Mouse (Mus musculus): ENCODE measurements at regions not wholly inside any gene's neighbourhood (a gene's known extent, or its start where the extent isn't known, plus 50 kb on each side); places are given as distances from the start of the nearest gene placed in this dataset.

- Histone ChIP-seq H3K36me3 (replicated peaks in 1 of 2; ENCODE audit: control insufficient read depth in 1 of 2, insufficient read depth in 1 of 2, low read length in 1 of 2) (no peaks in the 10 kb centered on the region), H3K9me3 (replicated peaks; ENCODE audit: low read length) (no peaks in the 10 kb centered on the region), H3K4me3 (replicated peaks in 1 of 3; ENCODE audit: low read depth in 2 of 3, low read length in 2 of 3, poor library complexity in 1 of 3) (no peak overlapping the region), H3K27me3 (replicated peaks) (no peaks in the 10 kb centered on the region), H3K79me2 (replicated peaks; ENCODE audit: control insufficient read depth, extremely low read depth, insufficient read depth, poor library complexity, severe bottlenecking) (no peaks in the 10 kb centered on the region), H3K9ac (ENCODE audit: insufficient read depth, low read depth) (no peak overlapping the region), H3K4me1 (ENCODE audit: control insufficient read depth in 1 of 2, insufficient read depth in 2 of 2) (no peaks in the 10 kb centered on the region), H3K4me2 (ENCODE audit: insufficient read depth, low read depth, poor library complexity, severe bottlenecking) (no peak overlapping the region), H3K27ac (ENCODE audit: insufficient read depth, low read depth) (no peak overlapping the region)
- dilution Hi-C loops (cut with MboI; ENCODE audit: extremely low pct_ligation_motif_present, extremely low pct_unique_long_range_greater_than_20kb, low sequenced_read_pairs): no loop called here
- in situ Hi-C loops (cut with MboI; ENCODE audit: low pct_ligation_motif_present, low pct_unique_long_range_greater_than_20kb, low sequenced_read_pairs): no loop called here
- TF ChIP-seq ZKSCAN1 (IDR thresholded peaks at IDR 0.05; ENCODE audit: borderline replicate concordance, low read depth, low read length): no peak
- no peak for TF ChIP-seq HCFC1 (IDR thresholded peaks at IDR 0.05; ENCODE audit: low read depth, low read length)
- TF ChIP-seq MAZ (IDR thresholded peaks at IDR 0.05; ENCODE audit: low read depth, low read length): no peak
- no peak for TF ChIP-seq MXI1 (IDR thresholded peaks at IDR 0.05; ENCODE audit: low read depth, low read length)
- no peak for TF ChIP-seq UBTF (IDR thresholded peaks at IDR 0.05; ENCODE audit: low read depth, low read length)
- no peak for TF ChIP-seq POLR2A (IDR thresholded peaks at IDR 0.05; ENCODE audit: low read depth, low read length)
- no peak for TF ChIP-seq ZNF384 (IDR thresholded peaks at IDR 0.05; ENCODE audit: low read depth, low read length)
- no peak for TF ChIP-seq TBP (conservative IDR thresholded peaks at IDR 0.05; ENCODE audit: low read depth, low read length)
- no peak for TF ChIP-seq POLR2AphosphoS2 (IDR thresholded peaks at IDR 0.05; ENCODE audit: low read depth, low read length)
- no peak for TF ChIP-seq ZC3H11A (IDR thresholded peaks at IDR 0.05; ENCODE audit: low read depth, low read length)
- TF ChIP-seq USF2 (conservative IDR thresholded peaks at IDR 0.05; ENCODE audit: low read depth, low read length): no peak
- no peak for TF ChIP-seq PAX5 (IDR thresholded peaks at IDR 0.05; ENCODE audit: low read length)
- no peak for TF ChIP-seq MAX (IDR thresholded peaks at IDR 0.05; ENCODE audit: low read length)
- no peak for TF ChIP-seq RAD21 (IDR thresholded peaks at IDR 0.05; ENCODE audit: low read depth, low read length)
- no peak for TF ChIP-seq MYC (IDR thresholded peaks at IDR 0.05; ENCODE audit: low read depth, low read length)
- TF ChIP-seq ETS1 (conservative IDR thresholded peaks at IDR 0.05; ENCODE audit: low read depth, low read length): no peak
- no peak for TF ChIP-seq ZMIZ1 (IDR thresholded peaks at IDR 0.05; ENCODE audit: low read depth, low read length)
- no peak for DNase-seq (ENCODE audit: extremely low read depth)
These were observed 390.7 kb downstream of the Tox3 start for GRCm38 (mm10) chr8:89957486-89957885.

GRCm38 (mm10) chr8:89956482-89957020 is 391.6 kb downstream of the Tox3 start:
- no peaks in the 10 kb centered on the region for H3K4me1 ChIP-seq (ENCODE audit: control insufficient read depth in 1 of 2, insufficient read depth in 2 of 2)
- H3K79me2 ChIP-seq (replicated peaks; ENCODE audit: control insufficient read depth, extremely low read depth, insufficient read depth, poor library complexity, severe bottlenecking): no peaks in the 10 kb centered on the region
- TF ChIP-seq GABPA (IDR thresholded peaks at IDR 0.05; ENCODE audit: insufficient replicate concordance, low read depth, low read length) (no peak), USF2 (conservative IDR thresholded peaks at IDR 0.05; ENCODE audit: low read depth, low read length) (no peak), NRF1 (IDR thresholded peaks at IDR 0.05; ENCODE audit: low read depth, low read length) (no peak), SIN3A (IDR thresholded peaks at IDR 0.05; ENCODE audit: low read length) (no peak)
- no peak overlapping the region for H3K4me3 ChIP-seq (replicated peaks in 1 of 3; ENCODE audit: low read depth in 2 of 3, low read length in 2 of 3, poor library complexity in 1 of 3)
- no peak overlapping the region for H3K4me2 ChIP-seq (ENCODE audit: insufficient read depth, low read depth, poor library complexity, severe bottlenecking)
- in situ Hi-C loops (cut with MboI; ENCODE audit: low pct_ligation_motif_present, low pct_unique_long_range_greater_than_20kb, low sequenced_read_pairs): no loop called here
- no peak overlapping the region for H3K27ac ChIP-seq (ENCODE audit: insufficient read depth, low read depth)
- no peak overlapping the region for H3K9ac ChIP-seq (ENCODE audit: insufficient read depth, low read depth)
- no peak for DNase-seq (ENCODE audit: extremely low read depth)
- H3K9me3 ChIP-seq (replicated peaks; ENCODE audit: low read length): no peaks in the 10 kb centered on the region
- dilution Hi-C loops (cut with MboI; ENCODE audit: extremely low pct_ligation_motif_present, extremely low pct_unique_long_range_greater_than_20kb, low sequenced_read_pairs): no loop called here
- H3K36me3 ChIP-seq (replicated peaks in 1 of 2; ENCODE audit: control insufficient read depth in 1 of 2, insufficient read depth in 1 of 2, low read length in 1 of 2): no peaks in the 10 kb centered on the region
- no peaks in the 10 kb centered on the region for H3K27me3 ChIP-seq (replicated peaks)
